In genomic region chrX:100776985-100777654, GRCm38 (mm10) we compare ENCODE assay signal across 7 mouse cellular contexts. TPM values are rescaled to one million over a fixed set of nuclear protein-coding genes. Genes with fewer than 3 reads are reported as not detected.
A peak's percentile ranks its signal among the peaks of the same experiment; 100 is the strongest.
DNase-seq lines count a peak whose midpoint lies in the region; ATAC-seq lines count a peak whose summit lies in the region.

No protein-coding gene starts in this region.

- H3K4me3 ChIP-seq in hindbrain, embryonic 14.5 days (replicated peaks; ENCODE audit: low read length) = peak overlapping the region; percentile 39
- peak overlapping the region; percentile 49 for H3K4me3 ChIP-seq in liver, embryonic 11.5 days (ENCODE audit: low read depth, low read length)
- H3K4me3 ChIP-seq in stomach, embryonic 15.5 days (replicated peaks) = peak overlapping the region; percentile 55

- peak; percentile 94 for DNase-seq in ZHBTc4 (ENCODE audit: low read depth, low spot score)
- peak; percentile 67 for DNase-seq in cerebellum, adult 8-10 months
- peak; percentile 87 for DNase-seq in forelimb bud, embryonic 11.5 days (ENCODE audit: low read depth, low spot score)
- peak; percentile 45 for DNase-seq in hindbrain, embryonic 14.5 days (ENCODE audit: low spot score)
- DNase-seq in liver, embryonic 11.5 days (ENCODE audit: low spot score) = peak; percentile 67
- peak; percentile 74 for DNase-seq in naive thymus-derived CD4-positive, alpha-beta T cell, adult 2 months (ENCODE audit: low read depth)

- H3K9me3 ChIP-seq in hindbrain, embryonic 14.5 days (ENCODE audit: control insufficient read depth, low read length) = no peaks in the 10 kb centered on the region
- H3K9me3 ChIP-seq in liver, embryonic 11.5 days (ENCODE audit: control insufficient read depth, low read length) = no peaks in the 10 kb centered on the region
- H3K9me3 ChIP-seq in stomach, embryonic 15.5 days = no peaks in the 10 kb centered on the region

- peak overlapping the region; percentile 55 for H3K4me2 ChIP-seq in hindbrain, embryonic 14.5 days (replicated peaks)
- peak overlapping the region; percentile 65 for H3K4me2 ChIP-seq in liver, embryonic 11.5 days
- H3K4me2 ChIP-seq in stomach, embryonic 15.5 days = peak overlapping the region; percentile 53

- peaks cover 9% of the 10 kb centered on the region; the same call in 1 of the 2 replicates for H3K4me1 ChIP-seq in hindbrain, embryonic 14.5 days (replicated peaks; ENCODE audit: control insufficient read depth, insufficient read depth, low read length)
- H3K4me1 ChIP-seq in liver, embryonic 11.5 days (replicated peaks; ENCODE audit: control insufficient read depth, insufficient read depth, low read length) = no peaks in the 10 kb centered on the region
- no peaks in the 10 kb centered on the region for H3K4me1 ChIP-seq in stomach, embryonic 15.5 days

- H3K27ac ChIP-seq in hindbrain, embryonic 14.5 days = peak overlapping the region; percentile 80
- peak overlapping the region; percentile 3 for H3K27ac ChIP-seq in liver, embryonic 11.5 days (ENCODE audit: low read depth, low read length)
- peak overlapping the region; percentile 84 for H3K27ac ChIP-seq in stomach, embryonic 15.5 days

- peaks cover under 1% of the 10 kb centered on the region for H3K36me3 ChIP-seq in hindbrain, embryonic 14.5 days (replicated peaks; ENCODE audit: control insufficient read depth, insufficient read depth)
- H3K36me3 ChIP-seq in liver, embryonic 11.5 days (ENCODE audit: control insufficient read depth, insufficient read depth, low read length) = no peaks in the 10 kb centered on the region
- no peaks in the 10 kb centered on the region for H3K36me3 ChIP-seq in stomach, embryonic 15.5 days

- H3K9ac ChIP-seq in hindbrain, embryonic 14.5 days = peak overlapping the region; percentile 60
- peak overlapping the region; percentile 67 for H3K9ac ChIP-seq in liver, embryonic 11.5 days (ENCODE audit: low read depth, low read length)
- peak overlapping the region; percentile 12; the same call in 1 of the 2 replicates for H3K9ac ChIP-seq in stomach, embryonic 15.5 days

- no peaks in the 10 kb centered on the region for H3K27me3 ChIP-seq in hindbrain, embryonic 14.5 days (ENCODE audit: control insufficient read depth, insufficient read depth, low read length)
- no peaks in the 10 kb centered on the region; the same call in 1 of the 2 replicates for H3K27me3 ChIP-seq in liver, embryonic 11.5 days (replicated peaks; ENCODE audit: control insufficient read depth, insufficient read depth, low read length)
- no peaks in the 10 kb centered on the region for H3K27me3 ChIP-seq in stomach, embryonic 15.5 days (replicated peaks)

- 22% methylated on average over 21 of the region's 49 CpGs for WGBS in hindbrain, embryonic 14.5 days
- WGBS in liver, embryonic 11.5 days = 20% methylated on average over 26 of the region's 49 CpGs
- 15% methylated on average over 46 of the region's 49 CpGs for WGBS in stomach, embryonic 15.5 days

- peak; percentile 87 for ATAC-seq in hindbrain, embryonic 14.5 days (ENCODE audit: low FRiP score)
- peak; percentile 94 for ATAC-seq in liver, embryonic 11.5 days (replicated peaks; ENCODE audit: low FRiP score)
- ATAC-seq in stomach, embryonic 15.5 days (ENCODE audit: insufficient read depth, low FRiP score, low read depth) = peak; percentile 93

RNA-seq across cellular contexts. Expression of gene Dlg3, which starts 9.6 kb away (rescaled TPM):
- polyA plus RNA-seq in hindbrain, embryonic 14.5 days (2014; fragmentation: Nextera tagmentation; extraction: Ambion mirVana) = 9.8 and 12.1 TPM in 2 replicates
- polyA plus RNA-seq in liver, embryonic 11.5 days (2014; fragmentation: Nextera tagmentation; extraction: Ambion mirVana) = 2.7 and 3.0 TPM in 2 replicates
- 3.0 and 3.8 TPM in 2 replicates for polyA plus RNA-seq in stomach, embryonic 15.5 days (2015; fragmentation: Nextera tagmentation; extraction: Ambion mirVana)

RNA-seq across cellular contexts. Expression of gene Gdpd2, which starts 47.4 kb away (rescaled TPM):
- polyA plus RNA-seq in hindbrain, embryonic 14.5 days (2014; fragmentation: Nextera tagmentation; extraction: Ambion mirVana) = 36.2 and 38.7 TPM in 2 replicates
- polyA plus RNA-seq in liver, embryonic 11.5 days (2014; fragmentation: Nextera tagmentation; extraction: Ambion mirVana) = 0.14 and 0.19 TPM in 2 replicates
- 7.0 and 7.8 TPM in 2 replicates for polyA plus RNA-seq in stomach, embryonic 15.5 days (2015; fragmentation: Nextera tagmentation; extraction: Ambion mirVana)

Comparison
In these comparisons a context has a peak if more than half of its experiments do, and no peak if none do; other contexts are left out.
1. Peak in every context shown above with its lines: DNase-seq, ATAC-seq, H3K4me3 ChIP-seq and H3K27ac ChIP-seq.
2. H3K27ac ChIP-seq: peak in every context shown above with its lines; median percentile 84 in stomach, embryonic 15.5 days; 80 in hindbrain, embryonic 14.5 days; 3 in liver, embryonic 11.5 days.
3. H3K9ac ChIP-seq: peak in every context shown above with its lines; median percentile 67 in liver, embryonic 11.5 days; 60 in hindbrain, embryonic 14.5 days; 12 in stomach, embryonic 15.5 days.